Mouse (Mus musculus) mesoderm, embryonic 11.5 days (tissue): ENCODE measurements at regions not wholly inside any gene's neighbourhood (a gene's known extent, or its start where the extent isn't known, plus 50 kb on each side); places are given as distances from the start of the nearest gene placed in this dataset.

ENCODE experiments used
- DNase-seq: peaks from one replicate; pipeline ENCODE4 v3.0.0-alpha.2; 2012; ENCODE audit warnings: low read depth, low spot score

GRCm38 (mm10) chr5:127129495-127129894 is 112.1 kb upstream of the Tmem132c start:
- DNase-seq: no peak

DNA sequence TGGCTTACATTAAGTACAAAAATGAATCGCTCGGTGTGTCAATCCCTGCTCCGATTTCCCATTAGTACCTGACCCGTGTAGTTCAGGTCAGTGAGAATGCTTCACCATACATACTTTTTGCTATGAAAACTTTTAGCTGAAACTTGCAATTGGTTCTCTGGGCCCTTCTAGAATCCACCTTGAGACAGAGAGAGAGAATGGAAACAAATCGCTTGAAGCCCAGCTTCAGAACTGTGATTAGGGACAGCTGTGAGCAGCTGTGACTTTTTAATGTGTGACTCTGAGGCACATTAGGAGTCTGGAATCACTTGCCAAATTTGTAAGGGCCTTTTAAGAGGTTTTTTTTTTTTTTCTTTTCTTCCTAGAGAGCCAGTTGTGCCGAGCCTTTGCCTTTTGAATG is 107.2 kb upstream of the Tmem132c start:
- peak; percentile 19 for DNase-seq

DNA sequence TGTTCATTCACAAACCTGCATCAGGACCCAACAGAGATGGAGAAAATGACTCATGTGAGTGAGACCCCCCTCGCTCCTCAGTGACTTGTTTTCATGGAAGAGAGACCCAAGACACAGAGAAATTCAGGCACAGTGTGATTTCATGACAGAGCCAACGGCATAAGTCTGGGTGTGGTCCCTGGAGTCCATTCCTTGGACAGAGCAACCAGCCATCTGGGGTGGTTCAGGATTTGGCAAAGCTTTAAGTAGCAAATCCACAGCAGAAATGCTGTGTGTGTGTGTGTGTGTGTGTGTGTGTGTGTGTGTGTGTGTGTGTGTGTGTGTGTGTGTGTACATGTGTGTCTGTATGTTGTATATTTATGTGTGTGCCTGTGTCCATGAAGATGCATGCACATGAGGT is 101.0 kb upstream of the Tmem132c start:
- no peak for DNase-seq

DNA sequence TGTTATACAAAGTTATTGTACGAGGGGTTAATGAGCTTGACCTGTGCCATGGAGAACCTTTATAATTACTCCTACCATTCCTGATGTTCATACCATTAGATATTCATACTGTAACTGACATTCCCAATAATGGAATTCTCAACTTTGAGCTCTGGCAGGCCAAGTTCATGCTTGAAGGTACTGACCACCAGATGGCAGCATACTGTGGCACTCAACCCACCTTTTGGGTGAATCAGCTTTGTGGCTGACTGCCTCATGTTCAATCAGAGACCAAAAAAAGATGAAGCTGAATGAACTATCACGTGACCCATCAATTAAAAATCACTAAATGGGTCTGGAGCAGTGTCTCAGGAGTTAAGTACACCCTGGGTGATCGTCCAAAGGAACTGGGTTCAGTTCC is 81.3 kb upstream of the Tmem132c start:
- DNase-seq: peak; percentile 51

GRCm38 (mm10) chr5:127163376-127163775 is 78.2 kb upstream of the Tmem132c start:
- no peak for DNase-seq

DNA sequence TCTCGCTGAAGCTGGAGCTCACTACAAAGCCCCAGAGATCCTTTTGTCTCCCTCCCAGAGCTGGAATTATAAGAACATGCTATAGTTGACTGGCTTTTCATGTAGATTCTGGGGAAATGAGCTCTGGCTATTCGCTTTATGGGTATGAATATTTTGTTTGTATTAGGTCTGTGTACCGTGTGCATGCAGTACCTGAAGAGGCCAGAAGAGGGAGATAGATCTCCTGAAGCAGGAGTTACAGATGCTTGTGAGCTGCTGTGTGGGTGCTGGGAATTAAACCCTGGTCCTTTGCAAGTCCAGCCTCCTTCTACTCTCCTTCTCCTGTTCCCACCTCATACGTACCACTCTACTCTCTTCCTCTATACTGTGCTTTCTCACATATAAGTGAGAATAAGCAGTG is 52.6 kb upstream of the Tmem132c start:
- no peak for DNase-seq
